Mouse (Mus musculus) hindbrain, postnatal 0 days (tissue): Measurements from ENCODE around the gene Ccdc77. TPM values are rescaled to one million over a fixed set of nuclear protein-coding genes. Genes with fewer than 3 reads are reported as not detected.

ENCODE experiments used
- ATAC-seq: fragments of 200-750 bp; cut with Nextera tagmentation; 2 replicates; pipeline ENCODE4 v1.8.0; 2017; ENCODE audit warnings: mild to moderate bottlenecking, moderate TSS enrichment, moderate library complexity
- DNase-seq: peaks from one replicate; pipeline ENCODE4 v3.0.0-alpha.2; 2015; ENCODE audit warnings: low spot score
- H3K27ac ChIP-seq: fragments of 300-500 bp; sonication (generic); 2 replicates; pipeline ENCODE4 v1.5.1; 2014; ENCODE audit warnings: mild to moderate bottlenecking
- H3K27me3 ChIP-seq: fragments of 300-500 bp; sonication (generic); 2 replicates; pipeline ENCODE4 v1.6.1; 2014; ENCODE audit warnings: low read length, mixed read lengths; ENCODE audit not compliant: insufficient read depth
- H3K36me3 ChIP-seq: fragments of 300-500 bp; sonication (generic); 2 replicates; pipeline ENCODE4 v1.6.1; 2014; ENCODE audit warnings: low read length, mixed read lengths; ENCODE audit not compliant: insufficient read depth
- H3K4me1 ChIP-seq: fragments of 300-500 bp; sonication (generic); 2 replicates; pipeline ENCODE4 v1.6.1; 2014; ENCODE audit warnings: antibody characterized with exemption, low read length, mixed read lengths; ENCODE audit not compliant: insufficient read depth
- H3K4me2 ChIP-seq: fragments of 300-500 bp; sonication (generic); 2 replicates; pipeline ENCODE4 v1.6.1; 2014; ENCODE audit warnings: low read depth, mild to moderate bottlenecking, low read length, moderate library complexity, mixed read lengths
- H3K4me3 ChIP-seq: fragments of 300-500 bp; sonication (generic); 2 replicates; pipeline ENCODE4 v1.5.1; 2014; ENCODE audit warnings: low read length
- H3K9ac ChIP-seq: fragments of 300-500 bp; sonication (generic); replicated peaks from 2 replicates; pipeline ENCODE4 v1.6.1; 2014; ENCODE audit warnings: mild to moderate bottlenecking, low read length, moderate library complexity, mixed read lengths
- H3K9me3 ChIP-seq: fragments of 300-500 bp; sonication (generic); 2 replicates; pipeline ENCODE4 v1.6.1; 2016; ENCODE audit warnings: low read length, mixed read lengths
- CTCF ChIP-seq: IDR thresholded peaks from 2 replicates; pipeline ENCODE4 v1.5.1; 2016; ENCODE audit warnings: antibody characterized with exemption, control low read depth, low read depth
- WGBS: fragments of 180-500 bp; shearing (Covaris S2); extraction: QIAGEN DNeasy Blood & Tissue Kit; methylation state at CpG from one replicate; pipeline ENCODE4 v1.1.7; 2014; 5-methylcytosine and 5-hydroxymethylcytosine counted together
- polyA plus RNA-seq: library from polyadenylated mRNA; unstranded; fragments of >200 nt; fragmentation: Nextera tagmentation; extraction: Ambion mirVana; gene quantifications from 2 replicates; pipeline ENCODE4 v1.2.1, GENCODE M21; 2015
- total RNA-seq: library from RNA; depleted of rRNA; stranded (reverse); fragments of >200 nt; gene quantifications from 2 replicates; pipeline ENCODE4 v1.2.3, GENCODE M21; 2014

The Ccdc77 gene
- total and polyA plus RNA-seq, 2 experiments from 2014 or later = 4.7 to 9.7 TPM

DNA sequence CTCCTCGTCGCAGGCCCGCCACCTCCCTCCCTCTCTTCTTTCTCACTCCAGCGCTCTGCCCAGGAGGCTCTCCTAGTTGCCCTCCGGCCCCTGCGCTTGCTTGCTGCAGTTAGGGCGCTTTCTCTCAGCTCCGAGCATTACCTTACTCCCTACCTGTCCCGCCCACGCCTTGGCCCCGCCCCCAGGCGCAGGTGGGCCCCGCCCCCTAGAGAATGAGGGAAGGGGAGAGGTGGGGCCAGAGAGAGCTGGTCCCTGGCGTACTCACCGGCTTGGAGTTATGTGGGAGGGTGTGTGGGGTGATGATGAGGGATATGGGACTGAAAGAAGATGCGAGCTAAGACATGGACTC lies 69.4 kb downstream of the Ccdc77 start:
- Histone ChIP-seq H3K36me3 (no peaks in the 10 kb centered on the region), H3K4me2 (peak overlapping the region; percentile 99), H3K9me3 (no peaks in the 10 kb centered on the region), H3K27me3 (0 out of 2 replicates have a peak, but pooled peaks cover 8% of the 10 kb centered on the region), H3K4me1 (peaks cover 6% of the 10 kb centered on the region; the same call in 1 of the 2 replicates), H3K27ac (no peak overlapping the region), H3K9ac (peak overlapping the region; percentile 49), H3K4me3 (peak overlapping the region; percentile 69)
- no peak for TF ChIP-seq CTCF
- WGBS = 1% methylated on average over 15 of the region's 16 CpGs
- DNase-seq (peak; percentile 36), ATAC-seq (no peak; the same call in 1 of the 2 replicates)

DNA sequence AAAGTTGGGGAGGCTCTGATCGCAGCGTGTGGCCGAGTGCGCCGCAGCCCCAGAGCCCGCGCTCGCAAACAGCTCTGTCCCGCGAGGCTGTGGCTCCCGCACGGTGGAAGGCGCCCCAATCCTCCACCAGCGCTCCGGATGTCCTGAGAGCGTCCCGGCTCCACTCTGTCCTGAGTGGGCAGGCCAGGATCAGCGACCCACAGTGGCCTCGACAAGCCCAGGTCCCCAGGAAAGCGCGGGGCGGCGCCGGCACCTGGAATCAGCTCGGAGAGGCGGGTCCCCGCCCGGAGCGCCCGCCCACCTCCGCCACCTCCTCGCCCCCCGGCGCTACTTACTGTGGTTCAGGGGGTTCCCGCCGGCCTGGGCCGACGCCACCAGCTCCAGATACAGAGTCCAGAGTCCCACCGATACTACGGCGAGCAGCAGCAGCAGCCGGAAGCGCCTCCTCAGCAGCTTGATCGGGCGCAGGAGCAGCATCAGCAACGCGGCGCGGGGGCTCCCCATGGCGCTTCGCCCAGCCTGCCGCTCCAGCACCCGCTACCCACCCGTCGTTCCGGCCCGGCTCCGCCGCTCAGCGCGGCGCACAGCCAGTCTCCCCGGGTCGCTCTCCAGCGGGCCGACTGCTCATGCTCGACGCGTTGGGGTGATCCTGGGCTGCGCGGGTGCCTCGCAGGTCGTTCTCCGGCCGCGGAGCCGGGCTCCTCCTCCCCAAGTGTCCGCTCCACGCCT lies 70.0 kb downstream of the Ccdc77 start, which contains the start of the genes D330020A13Rik and B4galnt3:
Gene D330020A13Rik, plus strand, starts transcription at position 309 of the 729 bp plus-strand sequence.
Gene B4galnt3, minus strand, starts transcription at position 504 of the 729 bp plus-strand sequence.
- peak within 1 kb of the TSS; percentile 49 for H3K9ac ChIP-seq
- peaks cover 6% of the 10 kb centered on the region; the same call in 1 of the 2 replicates for H3K4me1 ChIP-seq
- no peaks in the 10 kb centered on the region for H3K9me3 ChIP-seq
- DNase-seq (peak; percentile 38), ATAC-seq (peak; percentile 70)
- TF ChIP-seq CTCF = no peak
- H3K4me3 ChIP-seq = peak within 1 kb of the TSS; percentile 69
- H3K36me3 ChIP-seq = no peaks in the 10 kb centered on the region
- H3K4me2 ChIP-seq = peak within 1 kb of the TSS; percentile 99
- WGBS = under 1% methylated on average over 62 of the region's 79 CpGs
- H3K27ac ChIP-seq = no peak within 1 kb of the TSS
- H3K27me3 ChIP-seq = 0 out of 2 replicates have a peak, but pooled peaks cover 8% of the 10 kb centered on the region

DNA sequence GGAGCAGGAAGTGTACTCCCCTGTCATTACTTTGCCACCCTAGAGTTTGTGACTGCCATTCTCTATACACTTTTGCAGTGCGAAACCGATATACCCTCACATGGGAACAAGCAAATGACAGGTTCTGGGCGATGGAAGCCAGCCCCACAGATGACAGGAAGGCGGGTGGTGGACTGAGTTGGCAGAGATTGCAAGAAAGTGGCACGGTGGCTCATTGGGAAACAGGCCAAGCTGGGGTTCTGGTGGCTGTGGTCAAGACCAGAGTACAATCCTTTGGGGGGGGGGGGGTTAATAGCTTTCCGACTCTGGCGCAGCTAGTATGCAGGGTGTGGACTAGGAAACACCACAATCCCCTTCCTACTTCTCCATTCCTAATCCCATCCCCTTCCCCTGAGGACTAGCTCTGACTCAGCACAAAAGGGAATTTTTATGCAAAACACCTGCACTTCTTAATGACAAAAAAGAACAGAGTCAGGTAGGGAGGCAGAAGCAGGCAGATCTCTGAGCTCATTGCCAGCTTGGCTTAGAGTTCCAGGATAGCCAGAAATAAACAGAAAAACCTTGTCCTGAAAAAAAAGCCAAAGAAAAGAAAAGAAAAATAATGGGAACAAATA lies 72.7 kb downstream of the Ccdc77 start:
- Histone ChIP-seq H3K27ac (no peak overlapping the region), H3K9ac (no peak overlapping the region), H3K4me2 (no peak overlapping the region), H3K4me3 (no peak overlapping the region), H3K27me3 (0 out of 2 replicates have a peak, but pooled peaks cover 8% of the 10 kb centered on the region), H3K4me1 (peaks cover 6% of the 10 kb centered on the region; the same call in 1 of the 2 replicates), H3K9me3 (no peaks in the 10 kb centered on the region), H3K36me3 (no peaks in the 10 kb centered on the region)
- no peak for ATAC-seq
- DNase-seq = no peak
- TF ChIP-seq CTCF = no peak
- 67% methylated on average over 7 of the region's 7 CpGs for WGBS

DNA sequence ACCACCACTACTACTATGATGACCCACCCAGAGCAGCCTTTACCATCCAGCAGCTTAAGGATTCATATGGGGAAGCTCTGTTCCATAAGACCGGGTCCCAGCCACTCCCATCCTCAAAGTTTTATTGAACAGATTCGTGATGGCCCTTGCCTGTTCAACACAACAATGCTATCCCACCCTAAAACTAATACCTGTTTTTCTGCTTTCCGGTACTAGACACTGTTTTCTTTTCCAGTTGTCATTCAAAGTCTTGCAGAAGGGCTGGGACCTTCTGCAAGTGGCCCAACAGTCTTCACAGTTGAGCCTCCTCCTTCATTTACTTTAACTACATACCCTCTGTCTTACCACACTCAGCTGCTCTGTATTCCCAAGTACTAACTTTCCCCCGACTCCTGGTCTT lies 74.7 kb downstream of the Ccdc77 start:
- H3K4me1 ChIP-seq = no peaks in the 10 kb centered on the region
- no peak overlapping the region for H3K4me2 ChIP-seq
- ATAC-seq (no peak), DNase-seq (no peak)
- WGBS = 79% methylated on average over 4 of the region's 4 CpGs
- H3K9ac ChIP-seq = no peak overlapping the region
- no peaks in the 10 kb centered on the region for H3K9me3 ChIP-seq
- H3K36me3 ChIP-seq = no peaks in the 10 kb centered on the region
- no peak overlapping the region for H3K27ac ChIP-seq
- no peak for TF ChIP-seq CTCF
- 0 out of 2 replicates have a peak, but pooled peaks cover 4% of the 10 kb centered on the region for H3K27me3 ChIP-seq
- no peak overlapping the region for H3K4me3 ChIP-seq

DNA sequence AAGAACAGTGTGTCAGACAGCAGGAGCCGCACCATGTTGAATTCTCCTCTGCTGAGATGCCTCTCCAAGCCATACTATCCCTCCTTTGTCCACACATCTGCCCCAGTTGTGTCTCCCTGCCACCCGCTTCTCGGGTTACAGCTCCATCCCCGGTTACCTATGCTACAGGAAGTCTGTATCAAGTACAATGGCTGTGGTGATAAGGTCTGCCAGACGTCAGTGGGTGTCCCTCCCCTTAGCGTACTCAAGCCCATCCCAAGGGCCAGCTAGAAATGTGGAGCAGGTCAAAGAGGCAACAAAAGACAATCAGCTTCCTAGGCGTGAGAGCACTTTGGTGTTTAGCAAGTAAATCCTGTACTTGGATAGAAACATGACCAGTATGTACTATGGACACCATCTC lies 75.6 kb downstream of the Ccdc77 start:
- ATAC-seq = no peak
- WGBS = 45% methylated on average over 7 of the region's 7 CpGs
- Histone ChIP-seq H3K9ac (no peak overlapping the region), H3K27ac (no peak overlapping the region), H3K4me3 (no peak overlapping the region), H3K27me3 (0 out of 2 replicates have a peak, but pooled peaks cover 4% of the 10 kb centered on the region), H3K4me1 (no peaks in the 10 kb centered on the region), H3K9me3 (no peaks in the 10 kb centered on the region), H3K36me3 (no peaks in the 10 kb centered on the region), H3K4me2 (no peak overlapping the region)
- no peak for DNase-seq
- TF ChIP-seq CTCF = no peak

DNA sequence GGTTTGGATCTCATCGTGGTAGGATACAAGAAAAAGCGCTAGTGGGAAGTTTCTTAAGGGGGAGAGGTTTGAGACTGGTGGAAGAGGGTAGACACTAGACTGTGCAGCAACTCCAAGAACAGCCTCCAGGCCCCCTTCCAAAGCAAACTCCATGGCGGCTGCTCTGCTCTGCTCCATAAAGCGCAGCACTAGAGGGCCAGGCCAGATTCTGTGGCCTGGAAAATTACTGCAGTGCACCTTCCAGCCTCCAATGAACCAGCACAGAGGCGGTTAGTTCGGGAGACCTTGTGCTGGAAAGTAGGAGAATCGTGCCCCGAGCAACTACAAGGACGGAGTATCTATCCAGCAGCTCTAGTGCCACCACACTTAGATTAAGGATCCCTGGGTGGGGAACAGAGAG lies 76.9 kb downstream of the Ccdc77 start:
- WGBS = 81% methylated on average over 9 of the region's 9 CpGs
- Histone ChIP-seq H3K4me1 (no peaks in the 10 kb centered on the region), H3K9me3 (no peaks in the 10 kb centered on the region), H3K27ac (no peak overlapping the region), H3K9ac (no peak overlapping the region), H3K4me3 (no peak overlapping the region), H3K36me3 (no peaks in the 10 kb centered on the region), H3K27me3 (no peaks in the 10 kb centered on the region), H3K4me2 (no peak overlapping the region)
- ATAC-seq (no peak), DNase-seq (no peak)
- TF ChIP-seq CTCF = no peak
